ENCODE assay signal across 10 mouse cellular contexts in genomic region chr15:83425794-83426193, GRCm38 (mm10). TPM values are rescaled to one million over a fixed set of nuclear protein-coding genes. Genes with fewer than 3 reads are reported as not detected.
DNase-seq lines count a peak whose midpoint lies in the region; ATAC-seq lines count a peak whose summit lies in the region.
"Had no signal": no experiment of that assay in that cellular context is flagged by ENCODE, and none has a peak within 500 bp of the region (broad histone marks: within the 10 kb centered on the region; RNA-seq: fewer than 3 reads in every experiment).

No protein-coding gene starts in this region.

- H3K9ac ChIP-seq in midbrain, embryonic 15.5 days = no peak overlapping the region
- H3K9ac ChIP-seq in neural tube, embryonic 13.5 days = no peak overlapping the region

- DNase-seq in adrenal gland, postnatal 36 days = peak; percentile 33 to 39
- no peak for DNase-seq in adrenal gland, postnatal 10 days
- DNase-seq in midbrain, embryonic 10.5 days (ENCODE audit: low spot score) = no peak
- DNase-seq in kidney, postnatal 10 days = peak; percentile 61
- DNase-seq in layer of hippocampus, postnatal 10 days (ENCODE audit: low spot score in 2 of 2) = no peak
- DNase-seq in MN1 (ENCODE audit: low spot score) = no peak

- H3K4me2 ChIP-seq in midbrain, embryonic 15.5 days = no peak overlapping the region
- H3K4me2 ChIP-seq in neural tube, embryonic 13.5 days = no peak overlapping the region

- peaks cover 11% of the 10 kb centered on the region for H3K4me1 ChIP-seq in midbrain, embryonic 10.5 days
- H3K4me1 ChIP-seq in midbrain, embryonic 15.5 days = no peaks in the 10 kb centered on the region
- H3K4me1 ChIP-seq in neural tube, embryonic 13.5 days (replicated peaks) = peaks cover 15% of the 10 kb centered on the region; the same call in 1 of the 2 replicates

- WGBS in midbrain, embryonic 10.5 days = 58% methylated on average over 5 of the region's 5 CpGs
- WGBS in midbrain, embryonic 15.5 days = 51% methylated on average over 5 of the region's 5 CpGs
- 50% methylated on average over 5 of the region's 5 CpGs for WGBS in neural tube, embryonic 13.5 days

- H3K9me3 ChIP-seq in midbrain, embryonic 10.5 days (replicated peaks) = no peaks in the 10 kb centered on the region
- H3K9me3 ChIP-seq in midbrain, embryonic 15.5 days = no peaks in the 10 kb centered on the region
- H3K9me3 ChIP-seq in neural tube, embryonic 13.5 days = no peaks in the 10 kb centered on the region

- no peaks in the 10 kb centered on the region for H3K36me3 ChIP-seq in midbrain, embryonic 10.5 days
- H3K36me3 ChIP-seq in midbrain, embryonic 15.5 days (replicated peaks) = no peaks in the 10 kb centered on the region
- H3K36me3 ChIP-seq in neural tube, embryonic 13.5 days = no peaks in the 10 kb centered on the region

- ATAC-seq in midbrain, embryonic 15.5 days (replicated peaks) = no peak
- no peak for ATAC-seq in neural tube, embryonic 13.5 days (ENCODE audit: low read depth)
- ATAC-seq: intestine, embryonic 16.5 days had no signal

- no peak overlapping the region for H3K4me3 ChIP-seq in midbrain, embryonic 10.5 days
- H3K4me3 ChIP-seq in midbrain, embryonic 15.5 days = no peak overlapping the region
- no peak overlapping the region for H3K4me3 ChIP-seq in neural tube, embryonic 13.5 days
- H3K4me3 ChIP-seq: erythroblast, embryonic 14.5 days had no signal

- no peaks in the 10 kb centered on the region for H3K27me3 ChIP-seq in midbrain, embryonic 10.5 days (ENCODE audit: low read depth, poor library complexity, severe bottlenecking)
- H3K27me3 ChIP-seq in midbrain, embryonic 15.5 days (replicated peaks) = no peaks in the 10 kb centered on the region
- H3K27me3 ChIP-seq in neural tube, embryonic 13.5 days = no peaks in the 10 kb centered on the region

- peak overlapping the region; percentile 42; the same call in 1 of the 2 replicates for H3K27ac ChIP-seq in midbrain, embryonic 10.5 days (replicated peaks)
- H3K27ac ChIP-seq in midbrain, embryonic 15.5 days = no peak overlapping the region
- H3K27ac ChIP-seq in neural tube, embryonic 13.5 days (replicated peaks) = peak overlapping the region; percentile 28; the same call in 1 of the 2 replicates

RNA-seq across cellular contexts. Expression of gene Pacsin2, which starts 38.6 kb away (rescaled TPM):
- total RNA-seq in adrenal gland, postnatal 36 days (2021) = 10 to 100 TPM; 85.6 to 94.3 TPM
- total RNA-seq in adrenal gland, postnatal 10 days (2021) = 10 to 100 TPM; 69.9 to 76.3 TPM
- polyA plus RNA-seq in midbrain, embryonic 10.5 days (2016; fragmentation: Nextera tagmentation; extraction: Ambion mirVana) = 55.6 TPM in 2 replicates
- polyA plus RNA-seq in midbrain, embryonic 15.5 days (2015; fragmentation: Nextera tagmentation; extraction: Ambion mirVana) = 24.8 and 25.5 TPM in 2 replicates
- polyA plus RNA-seq in neural tube, embryonic 13.5 days (2015; fragmentation: Nextera tagmentation; extraction: Ambion mirVana) = 29.6 and 32.2 TPM in 2 replicates
- total RNA-seq in layer of hippocampus, postnatal 10 days (2021) = 10 to 100 TPM; 38.3 to 49.7 TPM

Comparison
In these comparisons a context has a peak if more than half of its experiments do, and no peak if none do; other contexts are left out.
1. DNase-seq: peak in adrenal gland, postnatal 36 days (2 of 2) and kidney, postnatal 10 days (single experiment); none in adrenal gland, postnatal 10 days (single experiment), midbrain, embryonic 10.5 days (single experiment), layer of hippocampus, postnatal 10 days (0 of 2) and MN1 (single experiment).